Mouse (Mus musculus): ENCODE results near the gene Kcnk5.
A peak's percentile ranks its signal among the peaks of the same experiment; 100 is the strongest.

Kcnk5 gene

GRCm38 (mm10) chr14:20181466-20181921, at the start of gene Kcnk5:
Gene Kcnk5, minus strand, starts transcription at chr14:20181809.
- peak; percentile 11 to 31 for DNase-seq

GRCm38 (mm10) chr14:20230063-20230491, 48.5 kb upstream of the Kcnk5 start:
- DNase-seq: no peak

DNA sequence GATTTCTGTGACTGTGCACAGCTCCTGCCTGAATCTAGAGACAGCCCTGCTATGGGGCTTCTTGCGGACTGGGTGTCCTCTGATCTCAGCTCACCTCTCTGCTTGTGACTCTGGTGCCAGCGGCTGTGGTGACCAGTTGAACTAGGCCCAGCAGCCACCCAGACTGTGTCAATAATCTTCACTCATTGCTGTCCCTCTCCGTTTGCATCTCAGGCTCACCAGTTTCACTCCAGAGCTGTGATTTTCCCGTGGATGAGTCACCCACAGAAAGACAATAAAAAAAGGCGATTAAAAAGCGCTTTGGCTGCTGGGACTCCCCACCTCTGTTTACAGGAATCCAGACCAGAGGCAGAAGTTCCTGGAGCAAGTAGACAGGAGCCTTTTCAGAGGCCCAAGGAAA, 47.8 kb upstream of the Kcnk5 start:
- no peak for DNase-seq

DNA sequence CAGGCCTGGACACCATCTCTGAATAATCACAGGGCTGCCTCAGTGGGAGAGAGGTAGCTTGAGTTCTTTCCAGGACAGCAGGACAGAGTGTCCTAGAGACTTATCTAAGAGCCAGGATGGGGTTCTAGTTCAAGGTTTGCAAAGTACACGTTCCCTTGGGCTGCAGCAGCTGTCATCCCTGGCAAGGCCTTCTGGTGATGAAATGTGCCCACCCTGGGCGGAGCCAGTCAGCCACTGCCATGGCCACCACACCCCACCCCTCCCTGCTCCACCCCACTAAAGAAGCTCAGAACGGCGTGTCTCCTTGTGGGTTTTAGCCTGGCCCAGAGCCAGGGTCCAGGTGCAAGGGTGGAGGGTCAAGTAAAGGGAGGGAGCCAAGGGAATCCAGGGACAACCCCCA, 46.7 kb upstream of the Kcnk5 start:
- DNase-seq: no peak

DNA sequence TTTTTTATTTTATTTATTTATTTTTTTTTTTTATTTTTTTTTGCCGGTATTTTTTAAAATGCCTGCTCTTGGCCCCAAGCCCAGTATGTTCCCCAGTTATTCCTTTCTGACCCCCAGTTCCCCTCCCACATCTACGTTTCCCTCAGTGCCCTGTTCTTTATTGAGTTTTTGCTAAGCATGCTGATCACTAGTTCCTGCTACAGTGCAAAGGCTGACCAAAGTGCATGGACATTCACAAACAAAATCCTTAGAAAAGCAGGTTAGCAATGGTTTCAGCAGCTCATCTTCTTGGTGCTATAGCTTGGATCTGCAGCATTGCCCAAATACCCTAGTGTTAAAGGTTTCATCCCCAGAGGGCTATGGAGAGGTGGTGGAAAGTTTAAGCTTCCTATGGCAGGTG, 45.4 kb upstream of the Kcnk5 start:
- DNase-seq: no peak

- no peak for DNase-seq
These were observed 44.9 kb upstream of the Kcnk5 start for GRCm38 (mm10) chr14:20226488-20226887.

DNA sequence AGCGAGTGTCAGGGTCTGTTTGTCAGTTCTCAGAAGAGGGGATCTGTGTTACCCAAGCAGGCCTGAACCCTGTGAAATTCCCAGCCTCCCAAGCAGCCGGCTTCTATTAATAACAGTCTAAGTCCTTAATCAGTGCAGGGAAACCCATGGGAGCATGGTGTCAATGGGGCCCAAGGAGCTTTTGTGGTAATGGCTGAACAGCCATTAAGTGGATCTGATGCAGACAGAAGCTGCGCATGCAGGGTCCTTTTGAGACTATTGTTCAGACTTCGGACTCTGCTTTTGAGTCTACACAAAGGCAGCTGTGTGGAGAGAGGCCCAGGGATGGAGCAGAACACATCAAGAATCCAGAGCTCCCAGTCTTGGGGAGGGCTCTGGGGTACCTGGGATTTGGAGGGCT, 43.9 kb upstream of the Kcnk5 start:
- DNase-seq: no peak

- DNase-seq: no peak
These were observed 43.1 kb upstream of the Kcnk5 start for GRCm38 (mm10) chr14:20224576-20225218.

DNA sequence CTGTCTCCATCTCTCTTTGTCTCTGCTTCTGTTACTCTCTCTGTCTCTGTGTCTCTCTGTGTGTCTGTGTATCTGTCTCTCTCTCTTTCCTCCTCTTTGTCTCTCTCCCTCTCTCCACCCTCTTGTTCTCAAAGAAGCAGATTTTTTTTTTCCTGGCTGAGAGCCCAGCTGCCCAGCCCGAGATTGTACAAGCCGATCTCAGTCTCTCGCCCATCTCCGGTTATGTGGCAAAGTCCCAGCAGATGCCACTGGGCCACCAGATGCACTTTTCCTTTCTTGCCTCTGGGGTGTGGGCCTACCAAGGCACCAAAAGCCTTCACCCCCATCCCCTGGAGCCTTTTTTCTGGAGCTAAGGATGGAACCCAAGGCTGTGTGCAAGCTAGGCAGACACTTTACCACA, 42.6 kb upstream of the Kcnk5 start:
- DNase-seq: no peak

GRCm38 (mm10) chr14:20223253-20223652, 41.6 kb upstream of the Kcnk5 start:
- no peak for DNase-seq

DNA sequence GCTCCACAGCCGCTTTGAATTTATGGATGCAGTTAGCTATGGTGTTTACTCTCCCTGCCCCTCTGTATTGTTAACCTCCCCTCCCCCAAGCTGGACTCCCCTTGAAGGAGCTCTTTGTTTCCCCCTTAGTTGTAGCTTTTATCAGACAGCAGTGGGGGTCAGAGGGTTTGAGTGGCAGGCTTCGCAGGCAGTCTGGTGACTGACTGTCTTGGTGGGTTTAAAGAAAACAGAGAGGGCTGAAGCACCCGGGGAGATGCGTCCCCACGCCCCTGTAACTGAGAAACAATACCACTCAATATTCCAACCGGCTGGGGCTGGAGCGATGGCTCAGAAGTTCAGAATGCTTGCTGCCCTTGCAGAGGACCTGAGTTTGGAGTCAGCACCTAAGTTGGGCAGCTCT, 39.5 kb upstream of the Kcnk5 start:
- DNase-seq: no peak

DNA sequence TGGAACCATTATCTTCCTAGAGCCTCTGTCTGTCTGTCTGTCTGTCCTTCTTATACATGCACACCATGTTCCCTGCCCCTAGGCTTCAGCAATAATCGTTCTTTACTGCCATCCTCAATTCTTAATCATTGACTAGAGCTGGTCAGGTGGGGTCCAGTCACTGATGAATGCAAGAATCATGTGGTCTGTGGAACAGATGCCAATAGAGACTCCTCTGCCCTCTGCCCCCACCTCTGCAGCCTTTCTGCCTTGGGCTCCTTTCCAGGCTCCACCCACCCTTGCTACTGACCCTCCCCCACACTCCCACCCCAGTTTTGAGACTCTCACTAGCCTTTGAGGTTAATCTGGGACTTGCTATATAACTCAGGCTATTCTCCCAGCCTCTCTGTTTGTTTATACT, 38.2 kb upstream of the Kcnk5 start:
- DNase-seq: no peak

DNA sequence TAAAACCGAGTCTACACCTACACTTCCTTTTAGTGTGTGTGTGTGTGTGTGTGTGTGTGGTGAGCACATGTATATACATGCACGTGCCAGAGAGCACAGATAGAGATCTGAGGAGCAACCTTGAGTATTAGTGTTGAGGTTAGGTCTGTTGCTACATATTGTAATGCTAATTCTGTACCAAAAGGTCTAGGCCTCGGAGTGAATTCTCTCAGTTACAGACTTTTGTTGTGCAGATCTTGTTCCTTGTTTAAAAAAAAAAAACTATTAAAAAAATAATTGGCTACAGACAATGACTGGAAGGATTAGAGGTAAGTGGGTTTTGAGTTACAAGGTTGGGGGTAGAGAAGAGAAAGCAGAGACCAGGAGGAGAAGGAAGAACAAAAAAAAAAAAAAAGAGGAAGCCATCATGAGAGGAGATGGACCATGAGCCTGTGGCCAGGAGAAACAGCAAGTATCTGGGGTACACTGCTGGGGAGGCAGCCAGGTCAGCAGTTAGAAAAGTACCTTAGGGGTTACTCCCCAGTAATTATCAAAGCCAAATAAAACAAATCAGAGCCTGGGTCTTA, 35.8 kb upstream of the Kcnk5 start:
- DNase-seq: no peak

DNA sequence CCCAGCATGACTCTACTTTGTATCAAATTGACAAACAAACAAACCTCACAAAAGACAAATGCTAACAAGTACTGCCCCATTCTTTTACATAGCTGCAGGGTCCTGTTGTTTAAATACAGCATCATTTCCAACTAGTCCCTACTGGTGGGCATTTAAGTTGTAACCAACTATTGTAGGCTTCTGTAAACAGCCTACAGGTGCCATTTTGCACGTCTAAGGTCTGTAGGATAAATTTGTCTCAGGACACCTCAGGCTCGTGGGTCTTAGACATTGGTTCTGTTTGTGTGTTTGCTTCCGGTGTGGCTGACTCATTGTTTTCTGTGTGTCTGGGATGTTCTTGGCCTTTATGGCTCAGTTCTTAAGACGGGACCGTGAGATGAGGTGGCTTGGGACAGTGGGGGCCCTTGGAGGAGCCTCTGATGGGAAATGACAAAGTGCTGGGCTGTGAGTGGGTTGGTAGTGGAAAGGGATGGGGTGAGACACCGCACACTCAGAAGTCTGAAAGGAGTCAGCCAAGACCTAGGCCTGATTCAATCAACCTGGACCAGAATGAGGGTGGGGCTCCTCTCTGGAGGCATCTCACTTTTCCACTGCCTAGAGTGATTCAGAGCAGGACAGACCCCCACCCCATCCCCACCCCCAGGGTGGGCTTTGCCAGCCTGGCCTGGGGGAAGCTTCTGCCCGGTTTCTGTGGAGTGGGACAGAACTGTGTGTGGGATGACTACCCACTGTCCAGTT, 35.1 kb upstream of the Kcnk5 start:
- no peak for DNase-seq

- DNase-seq: no peak
These were observed 34.2 kb upstream of the Kcnk5 start for GRCm38 (mm10) chr14:20215826-20216225.

DNA sequence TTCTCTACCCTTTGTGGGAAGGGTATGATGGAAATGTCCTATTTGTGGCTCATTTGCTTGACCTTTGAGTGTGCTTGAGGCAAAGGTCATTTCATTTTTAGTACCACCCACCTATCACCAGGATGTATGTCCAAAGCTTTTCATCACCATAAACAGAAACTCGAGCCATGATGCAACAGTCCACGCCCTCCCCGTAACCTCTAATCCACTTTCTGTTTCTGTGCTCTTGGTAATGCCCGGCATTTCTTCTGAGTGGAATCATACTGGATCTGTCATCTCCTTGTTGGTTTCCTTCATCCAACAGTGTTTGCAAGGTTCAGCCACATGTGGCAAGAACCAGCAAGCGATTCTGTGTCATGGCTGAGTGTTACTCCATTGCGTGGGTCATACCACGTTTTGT, 32.5 kb upstream of the Kcnk5 start:
- DNase-seq: no peak

- DNase-seq: no peak
These were observed 30.4 kb upstream of the Kcnk5 start for GRCm38 (mm10) chr14:20211754-20212601.

GRCm38 (mm10) chr14:20209926-20210325, 28.3 kb upstream of the Kcnk5 start:
- no peak for DNase-seq

GRCm38 (mm10) chr14:20208435-20208834, 26.8 kb upstream of the Kcnk5 start:
- DNase-seq: no peak

DNA sequence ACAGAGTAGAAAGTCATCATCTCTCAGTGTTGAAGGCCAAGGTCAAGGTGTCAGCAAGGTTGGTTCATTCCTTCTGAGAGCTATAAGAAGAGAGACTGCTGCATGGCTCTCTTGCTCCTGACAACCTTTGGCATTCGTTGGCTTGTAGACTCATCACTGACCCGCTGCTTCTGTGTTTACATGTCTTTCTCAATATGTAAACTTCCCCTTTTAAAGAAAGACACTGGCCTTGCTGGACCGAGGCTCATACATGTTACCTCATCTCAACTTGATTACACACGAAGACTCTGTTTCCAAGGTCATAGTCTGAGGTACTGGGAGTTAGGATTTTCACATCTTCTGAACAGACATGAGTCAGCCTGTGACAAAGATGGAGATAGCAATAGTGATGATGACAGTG, 24.1 kb upstream of the Kcnk5 start:
- no peak for DNase-seq

- DNase-seq: no peak
These were observed 21.7 kb upstream of the Kcnk5 start for GRCm38 (mm10) chr14:20203301-20203700.

DNA sequence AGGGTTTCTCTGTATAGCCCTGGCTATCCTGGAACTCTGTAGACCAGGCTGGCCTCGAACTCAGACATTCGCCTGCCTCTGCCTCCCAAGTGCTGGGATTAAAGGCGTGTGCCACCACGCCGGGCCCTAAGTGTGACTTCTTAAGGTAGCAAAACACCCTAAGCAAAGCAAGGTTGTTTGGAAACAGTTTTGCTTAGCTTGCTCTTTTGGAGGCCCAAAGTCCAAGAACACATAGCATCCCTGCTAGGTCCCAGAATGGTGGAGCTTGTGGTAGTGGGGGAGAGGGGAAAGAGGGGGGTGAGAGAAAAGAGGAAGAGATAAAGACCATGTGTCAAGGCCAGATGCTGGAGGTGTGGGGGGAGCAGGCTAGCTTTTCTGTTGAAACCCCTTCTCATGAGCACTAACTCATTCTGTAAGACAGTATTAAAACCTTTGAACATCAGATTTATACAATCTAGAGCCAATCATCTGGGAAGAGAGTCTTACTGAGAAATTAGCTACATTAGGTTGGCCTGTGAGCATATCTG, 21.1 kb upstream of the Kcnk5 start:
- no peak for DNase-seq

- no peak for DNase-seq
These were observed 19.6 kb upstream of the Kcnk5 start for GRCm38 (mm10) chr14:20201066-20201683.

All from cerebellum, postnatal 36 days (tissue).